Mouse (Mus musculus) embryonic facial prominence, embryonic 14.5 days (tissue): ENCODE data around the gene Met. TPM values are rescaled to one million over a fixed set of nuclear protein-coding genes. Genes with fewer than 3 reads are reported as not detected.
A peak's percentile ranks its signal among the peaks of the same experiment; 100 is the strongest.

Experiments
- ATAC-seq: fragments of 200-750 bp; cut with Nextera tagmentation; 2 replicates; pipeline ENCODE4 v1.8.0; 2017; ENCODE audit warnings: low read depth, moderate number of reproducible peaks, moderate TSS enrichment
- DNase-seq: peaks from one replicate; pipeline ENCODE4 v3.0.0-alpha.2; 2015; ENCODE audit warnings: low spot score
- H3K27ac ChIP-seq: fragments of 300-500 bp; sonication (generic); replicated peaks from 2 replicates; pipeline ENCODE4 v1.5.1; 2014; ENCODE audit warnings: low read depth, mild to moderate bottlenecking, low read length, moderate library complexity
- H3K27me3 ChIP-seq: fragments of 300-500 bp; sonication (generic); replicated peaks from 2 replicates; pipeline ENCODE4 v1.6.1; 2014; ENCODE audit warnings: low read length; ENCODE audit not compliant: control insufficient read depth, insufficient read depth
- H3K36me3 ChIP-seq: fragments of 300-500 bp; sonication (generic); 2 replicates; pipeline ENCODE4 v1.6.1; 2014; ENCODE audit warnings: low read length, mixed read lengths; ENCODE audit not compliant: control insufficient read depth, insufficient read depth
- H3K4me1 ChIP-seq: fragments of 300-500 bp; sonication (generic); 2 replicates; pipeline ENCODE4 v1.6.1; 2014; ENCODE audit warnings: antibody characterized with exemption, low read length; ENCODE audit not compliant: control insufficient read depth, insufficient read depth
- H3K4me2 ChIP-seq: fragments of 300-500 bp; sonication (generic); 2 replicates; pipeline ENCODE4 v1.6.1; 2014; ENCODE audit warnings: low read depth, mild to moderate bottlenecking, low read length, moderate library complexity, mixed read lengths
- H3K4me3 ChIP-seq: fragments of 300-500 bp; sonication (generic); 2 replicates; pipeline ENCODE4 v1.5.1; 2014; ENCODE audit warnings: low read depth, mild to moderate bottlenecking, low read length
- H3K9ac ChIP-seq: fragments of 300-500 bp; sonication (generic); 2 replicates; pipeline ENCODE4 v1.6.1; 2014; ENCODE audit warnings: low read depth, mild to moderate bottlenecking, low read length, moderate library complexity, mixed read lengths
- H3K9me3 ChIP-seq: fragments of 300-500 bp; sonication (generic); 2 replicates; pipeline ENCODE4 v1.6.1; 2016; ENCODE audit warnings: low read length; ENCODE audit not compliant: control insufficient read depth
- WGBS: fragments of 180-500 bp; shearing (Covaris S2); extraction: QIAGEN DNeasy Blood & Tissue Kit; methylation state at CpG from one replicate; pipeline ENCODE4 v1.1.7; 2014; 5-methylcytosine and 5-hydroxymethylcytosine counted together
- polyA plus RNA-seq: library from polyadenylated mRNA; unstranded; fragments of >200 nt; fragmentation: Nextera tagmentation; extraction: Ambion mirVana; gene quantifications from 2 replicates; pipeline ENCODE4 v1.2.1, GENCODE M21; 2014

Gene Met
- polyA plus RNA-seq, 1 experiment from 2014 or later, result 11.1 TPM

DNA sequence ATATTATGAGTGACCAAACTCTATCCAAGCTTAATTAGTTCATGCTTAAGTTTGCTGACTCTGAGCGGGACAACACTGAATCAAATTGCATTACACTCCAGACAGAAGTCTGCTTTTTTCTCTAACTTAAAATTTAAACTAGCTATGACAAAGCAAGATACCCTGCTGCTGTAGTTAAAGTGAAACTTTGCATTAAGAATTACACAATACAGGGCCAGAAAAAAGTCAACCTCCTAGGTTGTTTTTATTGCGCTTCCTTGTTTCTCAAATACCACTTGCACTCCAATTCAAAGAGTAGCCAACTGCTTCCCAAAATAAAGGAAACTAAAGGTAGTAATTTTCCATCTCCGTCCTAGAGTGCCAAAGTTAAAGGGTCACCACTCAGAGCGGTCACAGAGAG is 33.8 kb downstream of the Met start:
- Histone ChIP-seq H3K27me3 (no peaks in the 10 kb centered on the region), H3K36me3 (no peaks in the 10 kb centered on the region), H3K9ac (no peak overlapping the region), H3K9me3 (no peaks in the 10 kb centered on the region), H3K4me3 (no peak overlapping the region), H3K4me1 (no peaks in the 10 kb centered on the region; the same call in 1 of the 2 replicates), H3K4me2 (no peak overlapping the region), H3K27ac (no peak overlapping the region)
- WGBS, result 49% methylated on average over 4 of the region's 4 CpGs
- ATAC-seq, result no peak
- no peak for DNase-seq

DNA sequence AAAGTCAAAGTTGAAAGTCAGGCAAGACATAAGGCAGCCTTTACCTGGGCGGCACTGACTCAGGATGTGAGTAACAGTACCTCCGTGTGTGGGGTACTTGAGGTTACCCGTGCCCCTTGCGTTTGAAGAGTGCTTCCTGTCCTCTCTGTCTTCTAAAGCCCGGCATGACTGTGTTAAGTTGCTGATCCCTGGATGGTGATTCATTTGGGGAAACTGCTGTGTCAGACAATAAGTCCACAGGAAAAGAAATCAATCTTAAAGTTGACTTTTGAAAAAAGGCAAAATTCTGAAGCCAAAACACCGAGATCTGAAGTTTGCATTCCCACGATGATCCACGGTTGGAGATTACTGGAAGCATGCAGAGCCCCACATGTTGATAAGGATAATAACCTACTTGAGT is 35.2 kb downstream of the Met start:
- WGBS, result 76% methylated on average over 8 of the region's 8 CpGs

DNA sequence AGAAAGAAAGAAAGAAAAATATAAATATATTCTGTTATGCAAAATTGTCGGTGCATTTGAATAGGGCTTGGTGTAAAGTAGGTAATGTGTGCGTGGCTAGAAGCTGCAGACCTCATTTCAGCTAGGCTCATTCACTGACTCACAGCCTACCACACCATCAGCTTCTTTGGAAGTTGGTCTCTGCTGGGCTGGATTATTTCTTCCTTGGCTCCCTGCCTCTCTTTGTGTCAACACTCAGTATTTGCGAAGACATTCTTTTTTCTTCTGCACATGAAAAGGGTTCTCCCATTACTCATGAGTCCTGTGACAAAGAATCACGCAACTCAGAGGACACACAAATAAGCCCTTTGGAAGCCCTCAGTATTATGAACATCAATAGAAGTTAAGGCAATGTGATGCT is 37.8 kb downstream of the Met start:
- Histone ChIP-seq H3K36me3 (no peaks in the 10 kb centered on the region), H3K9ac (no peak overlapping the region), H3K4me2 (no peak overlapping the region), H3K4me1 (no peaks in the 10 kb centered on the region; the same call in 1 of the 2 replicates), H3K4me3 (no peak overlapping the region), H3K9me3 (no peaks in the 10 kb centered on the region), H3K27ac (no peak overlapping the region), H3K27me3 (no peaks in the 10 kb centered on the region)
- DNase-seq (no peak), ATAC-seq (no peak)
- WGBS, result 81% methylated on average over 4 of the region's 4 CpGs

More for the DNA sequence above, 35.2 kb downstream of the Met start:
- Histone ChIP-seq H3K9me3 (no peaks in the 10 kb centered on the region), H3K4me1 (no peaks in the 10 kb centered on the region; the same call in 1 of the 2 replicates), H3K36me3 (no peaks in the 10 kb centered on the region), H3K27ac (no peak overlapping the region), H3K4me3 (no peak overlapping the region), H3K27me3 (no peaks in the 10 kb centered on the region), H3K9ac (no peak overlapping the region), H3K4me2 (no peak overlapping the region)
- DNase-seq (no peak), ATAC-seq (no peak)

DNA sequence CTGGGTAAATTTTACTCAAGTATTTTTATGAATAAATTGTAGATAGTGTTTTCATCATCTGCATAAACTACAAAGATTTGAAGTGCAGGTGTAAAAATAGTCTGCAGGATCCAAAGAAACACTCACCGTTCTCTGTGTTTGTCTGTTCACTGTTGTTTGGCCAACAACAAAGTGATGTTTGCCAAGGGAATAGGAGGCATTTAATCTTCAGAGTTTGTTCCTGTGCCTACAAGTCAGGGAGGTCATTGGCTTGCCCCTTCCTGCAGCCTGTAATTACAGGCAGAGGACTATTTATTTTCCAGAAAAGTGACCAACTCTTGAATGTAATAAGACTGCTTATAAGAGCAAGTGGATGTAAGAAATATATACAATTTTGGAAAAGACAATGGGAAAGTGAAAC is 38.7 kb downstream of the Met start:
- DNase-seq (no peak), ATAC-seq (no peak)
- Histone ChIP-seq H3K4me3 (no peak overlapping the region), H3K9me3 (no peaks in the 10 kb centered on the region), H3K36me3 (no peaks in the 10 kb centered on the region), H3K4me2 (no peak overlapping the region), H3K9ac (no peak overlapping the region), H3K4me1 (no peaks in the 10 kb centered on the region), H3K27ac (no peak overlapping the region), H3K27me3 (no peaks in the 10 kb centered on the region)
- 65% methylated on average over 1 of the region's 1 CpGs for WGBS

DNA sequence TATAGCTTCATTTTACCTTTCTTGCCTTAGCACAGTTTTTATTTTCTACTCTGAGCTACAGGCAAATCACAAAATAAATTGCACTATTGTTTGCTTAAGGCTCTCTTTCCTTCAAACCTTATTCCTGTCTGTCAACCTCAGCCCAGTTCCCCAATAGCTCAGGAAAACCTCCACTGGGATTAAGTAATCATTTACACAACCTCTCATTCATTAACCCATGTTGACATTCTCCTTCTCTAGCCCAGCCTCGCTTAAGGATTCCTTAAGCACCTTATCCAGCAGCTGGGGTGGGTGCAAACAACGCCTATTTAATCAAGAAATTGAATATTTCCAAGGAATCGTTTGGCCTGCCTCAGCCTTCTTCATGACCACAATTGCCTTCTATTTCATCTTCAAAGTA is 40.1 kb downstream of the Met start:
- H3K27me3 ChIP-seq, result no peaks in the 10 kb centered on the region
- H3K36me3 ChIP-seq, result no peaks in the 10 kb centered on the region
- H3K9me3 ChIP-seq, result no peaks in the 10 kb centered on the region
- H3K9ac ChIP-seq, result no peak overlapping the region
- H3K4me2 ChIP-seq, result no peak overlapping the region
- no peak overlapping the region for H3K27ac ChIP-seq
- WGBS, result 54% methylated on average over 3 of the region's 3 CpGs
- H3K4me3 ChIP-seq, result no peak overlapping the region
- H3K4me1 ChIP-seq, result no peaks in the 10 kb centered on the region
- no peak for DNase-seq
- no peak for ATAC-seq

DNA sequence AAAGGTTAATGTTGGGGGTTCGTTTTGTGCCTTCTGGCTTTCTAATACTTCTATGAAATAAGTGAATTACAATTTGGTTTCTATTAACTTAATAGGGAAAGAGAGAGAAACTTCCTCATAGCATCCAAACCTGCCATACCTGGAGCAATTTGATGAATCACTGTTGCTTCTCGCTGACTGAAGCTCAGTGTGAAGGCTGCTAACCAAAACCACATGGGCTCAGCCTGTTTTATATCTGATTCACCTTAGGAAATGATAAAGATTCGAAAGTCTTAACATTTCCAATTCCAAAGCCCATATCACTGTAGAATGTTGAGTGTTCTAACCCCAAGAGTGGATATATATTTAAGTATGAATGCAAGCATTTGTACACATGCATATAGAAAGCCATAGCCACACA is 41.9 kb downstream of the Met start:
- Histone ChIP-seq H3K27ac (no peak overlapping the region), H3K9me3 (no peaks in the 10 kb centered on the region), H3K4me3 (no peak overlapping the region), H3K4me1 (no peaks in the 10 kb centered on the region), H3K9ac (no peak overlapping the region), H3K27me3 (no peaks in the 10 kb centered on the region), H3K36me3 (no peaks in the 10 kb centered on the region), H3K4me2 (no peak overlapping the region)
- ATAC-seq (no peak), DNase-seq (no peak)
- WGBS, result 62% methylated on average over 3 of the region's 3 CpGs

DNA sequence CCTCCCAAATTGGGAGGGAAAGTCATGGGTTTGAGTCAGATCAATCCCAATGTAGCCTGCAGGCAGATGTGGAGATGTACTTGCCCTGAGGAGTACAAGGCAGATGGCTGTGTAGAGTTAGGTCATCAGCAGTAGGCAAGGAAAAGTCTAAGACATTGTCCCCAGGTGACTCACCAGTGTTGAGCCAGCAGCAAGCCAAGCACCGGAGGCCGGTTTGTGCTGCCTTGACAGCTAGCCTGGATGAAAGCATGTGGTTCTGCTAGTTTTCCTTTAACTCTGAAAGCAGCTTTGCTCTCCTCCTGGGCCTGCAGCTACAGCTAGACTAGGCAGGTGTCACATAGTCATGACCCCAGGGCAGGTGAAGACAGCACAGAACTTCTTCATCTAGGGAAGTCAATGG is 43.2 kb downstream of the Met start:
- Histone ChIP-seq H3K4me1 (no peaks in the 10 kb centered on the region), H3K36me3 (no peaks in the 10 kb centered on the region), H3K4me2 (no peak overlapping the region), H3K9ac (no peak overlapping the region), H3K27ac (no peak overlapping the region), H3K9me3 (no peaks in the 10 kb centered on the region), H3K27me3 (no peaks in the 10 kb centered on the region), H3K4me3 (no peak overlapping the region)
- DNase-seq, result peak; percentile 24
- WGBS, result 71% methylated on average over 2 of the region's 2 CpGs
- ATAC-seq, result no peak

DNA sequence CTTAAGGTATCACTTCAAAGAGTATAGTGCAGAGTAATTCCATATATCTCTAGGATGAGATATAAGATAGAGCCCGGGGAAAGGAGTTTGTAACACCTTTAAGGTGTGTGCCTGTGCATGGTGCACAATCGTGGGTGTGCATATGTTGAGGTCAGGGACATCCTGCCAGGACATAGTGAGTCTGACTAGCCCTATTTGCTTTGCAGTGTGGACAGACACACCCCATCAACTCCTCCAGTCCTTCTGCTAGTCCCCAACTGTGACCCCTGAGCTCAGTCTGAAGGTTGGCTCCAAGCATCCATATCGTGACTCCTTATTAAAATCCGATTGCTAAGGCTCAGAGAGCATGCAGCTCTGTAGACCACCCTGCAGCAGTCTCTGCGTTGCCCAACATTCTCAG is 44.6 kb downstream of the Met start:
- Histone ChIP-seq H3K9me3 (no peaks in the 10 kb centered on the region), H3K27ac (no peak overlapping the region), H3K4me1 (no peaks in the 10 kb centered on the region), H3K4me3 (no peak overlapping the region), H3K36me3 (no peaks in the 10 kb centered on the region), H3K27me3 (no peaks in the 10 kb centered on the region), H3K4me2 (no peak overlapping the region), H3K9ac (no peak overlapping the region)
- no peak for DNase-seq
- no peak for ATAC-seq
- WGBS, result 81% methylated on average over 5 of the region's 5 CpGs

DNA sequence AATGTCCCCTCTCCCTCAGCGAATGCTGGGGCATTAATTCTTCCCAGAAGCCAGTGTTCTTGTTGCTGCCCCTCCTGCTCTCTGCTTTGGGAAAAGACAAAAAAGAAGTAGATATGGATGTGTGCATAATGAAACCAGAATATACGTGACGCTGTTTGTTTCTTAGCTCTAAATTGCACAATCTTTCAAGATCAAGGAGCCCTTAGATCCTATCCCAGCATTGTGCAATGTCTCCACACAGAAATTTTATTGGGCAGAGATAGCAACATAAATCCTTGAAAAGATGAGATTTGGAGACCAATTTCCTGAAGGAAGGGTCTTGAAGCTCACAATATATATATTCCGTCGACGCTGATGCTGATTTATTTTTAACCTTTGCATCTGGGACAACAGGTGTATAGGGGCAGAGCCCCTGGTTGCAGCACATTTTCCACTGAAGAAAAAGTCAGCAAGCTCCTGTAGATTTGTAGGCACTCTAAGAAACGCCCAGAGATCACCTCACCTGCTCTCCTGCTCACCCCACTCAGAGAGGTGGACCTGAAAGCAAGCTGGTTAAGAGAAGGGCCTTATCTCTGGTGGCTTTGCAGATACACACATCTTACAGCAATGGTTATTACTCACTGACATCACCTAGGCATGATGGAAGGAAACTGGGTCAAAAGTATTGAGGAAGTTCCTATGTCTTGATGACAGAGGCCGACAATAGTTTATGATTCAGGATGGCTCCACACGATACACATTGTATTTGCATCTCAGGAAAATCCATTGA is 45.2 kb downstream of the Met start:
- Histone ChIP-seq H3K4me2 (no peak overlapping the region), H3K9ac (no peak overlapping the region), H3K27me3 (no peaks in the 10 kb centered on the region), H3K4me1 (no peaks in the 10 kb centered on the region), H3K36me3 (no peaks in the 10 kb centered on the region), H3K4me3 (no peak overlapping the region), H3K9me3 (no peaks in the 10 kb centered on the region), H3K27ac (no peak overlapping the region)
- no peak for ATAC-seq
- 85% methylated on average over 9 of the region's 9 CpGs for WGBS
- no peak for DNase-seq
